Mouse (Mus musculus): Measurements from ENCODE around the gene Gga1.
"Not testable (repeated sequence)": the region's sequence is repeated elsewhere in the genome, so short reads cannot be mapped to it uniquely, and the experiment has no call there.

Gene Gga1

DNA sequence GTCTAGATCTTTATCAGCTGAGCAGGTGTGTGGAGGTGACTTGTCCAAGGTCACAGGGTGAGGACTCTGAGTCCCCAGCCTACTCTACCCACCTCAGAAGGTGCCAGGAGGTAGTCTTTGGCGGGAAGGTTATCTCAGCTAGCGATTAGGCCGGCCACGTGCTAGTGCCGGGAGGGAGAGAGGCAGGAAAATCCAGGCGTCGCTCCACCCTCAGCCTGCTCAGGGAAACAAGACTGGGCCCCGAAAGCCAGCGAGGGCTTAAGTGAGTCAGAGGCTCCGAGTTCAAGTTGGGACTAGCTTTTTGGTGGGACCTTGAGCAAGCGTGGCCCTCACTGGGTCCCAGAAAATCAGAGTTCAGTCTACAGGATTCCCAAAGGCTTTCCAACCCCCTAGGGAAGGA is 31.7 kb upstream of the Gga1 start:
- DNase-seq (ENCODE audit: inconsistent ontology term), result peak; percentile 53

DNA sequence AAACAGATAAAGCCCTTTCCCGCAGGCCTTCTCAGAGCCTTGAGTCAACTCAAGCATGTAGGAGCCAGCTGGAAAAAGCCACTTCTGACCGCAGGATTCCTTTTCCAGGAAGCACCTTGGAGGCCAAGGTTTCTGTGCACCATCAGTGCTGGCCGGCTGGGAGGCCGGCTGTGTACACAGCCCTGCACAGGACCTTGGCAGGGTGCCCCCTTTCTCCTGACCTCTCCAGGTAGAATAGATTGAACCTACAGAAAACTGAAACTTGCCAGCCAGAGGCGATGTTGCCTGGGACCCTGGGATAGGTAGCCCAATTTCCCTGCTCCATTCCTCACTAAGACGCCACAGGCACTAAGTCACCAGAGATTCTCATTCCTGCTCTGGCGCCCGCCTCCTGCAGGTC is 31.1 kb upstream of the Gga1 start:
- no peak for DNase-seq (ENCODE audit: inconsistent ontology term)

GRCm38 (mm10) chr15:78846352-78846751 is 30.6 kb upstream of the Gga1 start:
- DNase-seq (ENCODE audit: inconsistent ontology term), result no peak

DNA sequence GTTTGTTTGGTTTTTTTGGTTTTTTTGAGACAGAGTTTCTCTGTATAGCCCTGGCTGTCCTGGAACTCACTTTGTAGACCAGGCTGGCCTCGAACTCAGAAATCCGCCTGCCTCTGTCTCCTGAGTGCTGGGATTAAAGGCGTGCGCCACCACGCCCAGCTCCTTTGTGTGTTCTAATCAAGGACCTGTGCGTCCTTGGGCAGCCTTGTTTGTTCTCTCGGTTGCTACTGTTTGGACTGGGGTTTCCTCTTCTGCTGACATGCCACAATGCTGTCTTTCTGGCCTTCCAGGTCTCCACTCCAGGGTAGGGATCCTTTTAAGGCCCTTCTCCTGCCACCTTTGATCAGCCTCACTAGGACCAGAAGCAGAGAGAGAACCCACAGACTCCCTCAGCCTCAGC is 30.2 kb upstream of the Gga1 start:
- not testable (repeated sequence) for DNase-seq (ENCODE audit: inconsistent ontology term)

GRCm38 (mm10) chr15:78848467-78848866 is 28.5 kb upstream of the Gga1 start:
- DNase-seq (ENCODE audit: inconsistent ontology term), result peak; percentile 62

GRCm38 (mm10) chr15:78849485-78849884 is 27.5 kb upstream of the Gga1 start:
- DNase-seq (ENCODE audit: inconsistent ontology term), result no peak

GRCm38 (mm10) chr15:78850059-78850824 is 26.7 kb upstream of the Gga1 start:
- DNase-seq (ENCODE audit: inconsistent ontology term), result no peak

DNA sequence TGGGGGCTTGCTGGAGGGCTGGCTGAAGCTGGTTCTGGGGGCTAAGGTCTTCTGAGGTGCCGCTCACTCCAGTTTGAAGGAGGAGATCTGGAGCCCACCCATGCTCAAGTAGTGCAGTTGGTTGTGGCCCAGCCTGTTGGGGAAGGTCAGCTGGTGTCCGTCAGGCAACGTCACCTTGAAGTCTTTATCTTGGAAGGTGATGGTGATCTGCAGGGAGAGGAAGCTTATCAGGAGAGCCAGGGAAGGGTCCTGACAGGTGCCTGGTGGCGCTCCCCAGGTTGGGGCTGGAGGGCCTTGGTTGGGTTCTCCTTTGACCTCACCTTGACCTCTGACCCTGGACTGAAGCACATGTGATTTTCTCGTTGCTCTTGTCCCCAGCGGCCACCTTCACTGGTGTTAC is 26.0 kb upstream of the Gga1 start:
- no peak for DNase-seq (ENCODE audit: inconsistent ontology term)

DNA sequence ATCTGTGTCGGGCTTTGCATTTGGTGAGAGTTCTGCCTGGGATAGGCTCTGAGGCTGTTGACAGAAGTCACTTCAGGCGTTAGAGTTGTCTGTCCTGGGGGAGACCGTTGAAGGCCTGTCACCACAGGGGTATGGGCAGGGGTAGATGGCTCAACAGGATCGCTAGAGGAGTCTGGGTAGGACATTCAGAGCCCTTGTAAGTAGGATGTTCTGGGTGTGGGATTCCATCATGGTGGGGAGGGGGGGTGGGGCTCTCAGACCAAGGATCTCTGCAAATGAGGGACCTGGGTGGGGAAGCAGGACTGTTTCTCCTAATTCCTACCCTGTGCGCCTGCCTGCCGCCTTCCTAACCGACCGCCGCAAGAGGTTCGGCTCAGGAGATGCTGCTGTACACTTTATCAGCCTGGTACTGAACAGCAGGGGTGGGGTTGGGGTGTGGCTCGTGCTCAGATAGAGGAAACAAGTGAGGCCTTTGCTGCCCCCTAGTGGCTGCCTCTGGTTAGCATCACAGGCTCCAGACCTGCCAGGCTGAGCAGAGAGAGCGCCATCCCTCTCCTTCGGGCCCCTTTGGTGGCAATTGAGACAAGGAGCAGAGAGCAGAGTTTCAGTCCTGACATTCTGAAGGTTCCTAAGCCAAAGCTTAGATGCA is 25.4 kb upstream of the Gga1 start:
- peak; percentile 84 for DNase-seq (ENCODE audit: inconsistent ontology term)

GRCm38 (mm10) chr15:78855303-78855965 is 21.6 kb upstream of the Gga1 start, which contains the start of gene Lgals2:
TSS of gene Lgals2 (minus strand) at chr15:78855529.
- DNase-seq (ENCODE audit: inconsistent ontology term), result peak; percentile 96

DNA sequence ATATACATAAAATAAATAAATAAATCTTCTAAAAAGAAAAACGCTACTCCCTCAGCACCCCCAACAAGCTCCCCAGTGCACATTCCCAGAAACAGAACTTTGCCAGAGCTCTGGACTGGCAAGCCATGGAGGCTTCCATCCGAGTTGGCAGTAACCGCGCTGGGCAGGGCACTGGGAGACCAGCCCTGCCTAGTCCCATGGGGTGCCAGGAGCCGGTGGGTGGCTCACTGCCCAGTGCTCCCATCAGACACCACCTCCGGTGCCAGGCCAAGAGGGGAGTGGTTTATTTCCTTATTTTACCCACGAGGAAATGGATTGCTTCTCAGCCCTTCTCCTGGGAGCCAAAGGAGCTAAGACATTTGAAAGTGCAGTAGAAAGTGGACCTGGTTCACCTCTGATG is 20.0 kb upstream of the Gga1 start:
- DNase-seq (ENCODE audit: inconsistent ontology term), result peak; percentile 67

GRCm38 (mm10) chr15:78859311-78859710 is 17.7 kb upstream of the Gga1 start:
- no peak for DNase-seq (ENCODE audit: inconsistent ontology term)

DNA sequence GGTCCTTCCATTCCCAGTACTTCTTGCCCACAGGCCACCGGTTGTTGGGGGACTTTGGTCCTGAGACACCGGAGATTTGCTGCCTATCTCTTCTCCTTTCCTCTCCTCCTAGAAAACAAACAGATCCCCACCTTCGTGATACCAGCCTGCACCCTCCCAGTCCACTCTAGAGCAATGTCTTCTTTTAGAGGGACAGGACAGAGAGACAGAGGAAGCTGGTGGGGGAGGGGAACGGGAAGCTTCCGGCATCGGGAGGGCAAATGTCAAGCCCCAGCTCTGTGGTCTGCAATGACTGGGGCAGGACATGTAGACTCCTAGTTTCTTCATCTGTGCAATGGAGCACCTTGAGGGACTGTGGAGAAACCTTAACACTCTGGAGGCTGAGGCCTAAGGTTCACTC is 17.3 kb upstream of the Gga1 start:
- DNase-seq (ENCODE audit: inconsistent ontology term), result no peak

GRCm38 (mm10) chr15:78862280-78862679 is 14.7 kb upstream of the Gga1 start:
- DNase-seq (ENCODE audit: inconsistent ontology term), result no peak

GRCm38 (mm10) chr15:78863154-78863553 is 13.8 kb upstream of the Gga1 start:
- no peak for DNase-seq (ENCODE audit: inconsistent ontology term)

DNA sequence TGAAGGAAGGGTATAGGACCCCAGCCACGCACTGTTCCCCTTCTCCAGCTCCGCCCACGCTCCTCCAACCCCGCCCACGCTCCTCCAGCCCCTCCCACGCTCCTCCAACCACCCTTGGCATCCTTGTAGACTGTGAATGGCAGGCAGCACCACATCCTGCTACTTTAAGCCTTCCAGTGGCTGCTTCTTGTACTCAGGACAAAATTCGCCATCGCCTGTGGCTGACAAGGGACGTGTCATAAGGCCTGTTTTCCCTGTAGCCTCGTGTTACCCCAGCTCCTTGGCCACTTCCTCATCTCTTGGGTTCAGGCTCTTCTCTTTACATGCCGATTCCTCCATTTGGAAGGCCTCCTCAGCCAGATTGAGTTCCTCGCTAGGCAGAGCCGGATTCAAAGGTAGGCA is 13.1 kb upstream of the Gga1 start:
- no peak for DNase-seq (ENCODE audit: inconsistent ontology term)

DNA sequence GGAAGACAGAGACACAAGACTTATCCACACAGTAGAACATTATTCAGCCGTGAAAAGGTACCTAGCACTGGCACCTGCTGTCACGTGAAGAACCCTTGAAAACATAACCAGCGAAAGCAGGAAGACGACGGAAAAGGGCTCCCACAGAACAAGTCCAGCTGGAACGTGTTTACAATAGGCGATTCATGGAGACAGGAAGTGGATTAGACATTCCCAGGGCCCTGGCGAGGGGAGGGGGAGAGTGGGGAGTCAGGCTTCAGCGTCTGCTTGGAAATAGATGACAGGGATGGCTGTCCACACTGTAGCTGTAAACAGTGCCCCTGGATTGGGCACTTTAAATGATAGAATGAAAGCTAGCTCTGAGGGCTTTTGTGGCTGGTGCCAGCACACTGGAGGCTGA is 8.6 kb upstream of the Gga1 start:
- peak; percentile 98 for DNase-seq (ENCODE audit: inconsistent ontology term)

GRCm38 (mm10) chr15:78868826-78869233 is 8.2 kb upstream of the Gga1 start:
- DNase-seq (ENCODE audit: inconsistent ontology term), result no peak

DNA sequence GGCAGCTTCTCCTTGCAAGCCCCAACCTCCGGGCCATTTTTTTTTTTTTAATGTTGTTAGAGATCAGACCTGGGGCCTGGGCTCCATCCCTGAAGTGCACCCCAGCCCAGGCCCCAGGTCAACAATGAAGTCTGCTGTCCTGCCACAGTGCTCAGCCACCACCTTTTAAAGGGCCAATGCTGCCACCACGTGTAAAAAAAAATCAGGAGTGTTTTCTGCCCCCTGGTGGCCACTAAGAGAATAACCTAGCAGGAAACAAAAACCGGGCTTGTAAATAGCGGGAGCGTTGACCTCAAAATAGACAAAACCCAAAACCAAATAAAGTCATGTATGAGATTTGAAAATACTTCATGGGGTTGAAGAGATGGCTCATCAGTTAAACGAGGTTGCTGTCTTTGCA is 7.2 kb upstream of the Gga1 start:
- peak; percentile 40 for DNase-seq (ENCODE audit: inconsistent ontology term)

DNA sequence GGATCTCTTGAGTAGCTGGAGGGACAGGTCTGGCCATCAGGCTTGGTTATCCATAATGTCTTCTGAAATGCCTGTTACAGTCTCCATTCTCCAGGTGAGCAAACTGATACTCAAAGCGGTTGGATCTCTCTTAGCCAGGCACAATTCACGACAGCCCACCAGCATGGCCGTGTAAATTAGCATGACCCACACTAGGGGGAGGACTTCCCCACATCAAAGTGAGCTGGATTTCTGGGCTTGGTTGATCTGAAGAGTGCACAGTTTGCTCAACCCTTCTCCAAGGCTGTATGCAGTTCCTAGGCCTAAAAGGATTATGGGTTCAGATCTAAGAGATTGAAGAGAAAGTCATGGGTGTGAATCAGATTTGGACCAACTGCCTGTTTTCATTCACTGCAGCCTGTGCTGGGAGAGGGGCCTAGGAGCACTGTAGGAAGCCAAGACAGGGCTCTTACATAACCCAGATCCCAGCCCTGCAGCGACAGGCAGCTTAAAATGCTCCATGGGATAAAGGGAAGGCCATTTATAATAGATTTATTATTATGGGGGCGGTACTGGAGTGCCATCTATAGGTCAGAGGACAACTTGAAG is 4.9 kb upstream of the Gga1 start:
- no peak for DNase-seq (ENCODE audit: inconsistent ontology term)

DNA sequence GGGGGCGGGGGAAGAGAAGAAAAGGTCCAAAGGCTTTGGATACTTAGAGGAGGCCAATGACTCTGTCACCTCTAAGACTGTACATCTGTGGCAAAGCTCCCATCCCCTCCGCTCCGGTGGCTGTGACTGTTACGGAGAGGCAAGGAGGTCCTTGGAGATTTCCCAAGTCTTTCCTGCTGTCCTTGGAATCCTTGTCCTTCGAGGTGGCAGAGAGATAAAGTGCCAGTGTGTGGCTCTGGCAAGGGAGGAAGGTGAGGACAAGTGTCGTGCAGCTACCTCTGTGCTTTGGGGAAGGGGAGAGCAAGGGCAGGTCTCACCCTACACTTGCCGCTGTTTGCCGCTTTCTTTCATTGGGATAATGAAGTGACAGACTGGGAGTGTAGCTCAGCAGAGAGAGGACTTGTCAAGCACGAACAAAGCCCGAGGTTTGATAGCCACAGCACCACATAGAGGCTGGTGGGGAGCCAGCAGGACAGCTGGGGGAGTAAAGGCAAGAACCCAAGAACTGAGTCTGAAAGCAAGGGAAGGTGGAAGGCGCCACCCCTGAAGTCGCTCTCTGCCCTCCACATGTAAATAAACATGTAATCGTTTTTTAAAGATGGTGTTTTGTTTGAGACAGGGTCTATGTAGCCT is 3.1 kb upstream of the Gga1 start:
- no peak for DNase-seq (ENCODE audit: inconsistent ontology term)

DNA sequence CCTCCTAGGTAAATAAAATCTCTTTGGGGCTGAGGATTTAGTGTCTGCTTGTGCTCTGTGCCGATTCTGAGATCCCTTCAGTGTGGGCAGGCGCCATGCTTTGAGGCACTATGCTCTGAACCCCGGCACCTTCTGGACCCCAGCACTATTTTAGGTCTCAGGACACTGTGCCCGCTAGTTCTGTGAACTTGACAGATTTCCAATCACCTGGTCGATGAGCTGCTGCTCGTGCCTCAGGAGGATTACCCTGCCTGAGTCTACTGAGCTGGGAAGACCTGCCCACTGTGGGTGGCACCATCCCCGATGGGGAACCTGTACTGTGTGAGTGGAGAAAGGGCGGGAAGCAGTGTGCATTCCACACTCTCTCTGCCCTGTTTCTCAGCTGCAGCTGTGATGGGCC is 2.0 kb upstream of the Gga1 start:
- no peak for DNase-seq (ENCODE audit: inconsistent ontology term)
